ENCODE assay signal across 28 mouse cellular contexts in the genomic region with DNA sequence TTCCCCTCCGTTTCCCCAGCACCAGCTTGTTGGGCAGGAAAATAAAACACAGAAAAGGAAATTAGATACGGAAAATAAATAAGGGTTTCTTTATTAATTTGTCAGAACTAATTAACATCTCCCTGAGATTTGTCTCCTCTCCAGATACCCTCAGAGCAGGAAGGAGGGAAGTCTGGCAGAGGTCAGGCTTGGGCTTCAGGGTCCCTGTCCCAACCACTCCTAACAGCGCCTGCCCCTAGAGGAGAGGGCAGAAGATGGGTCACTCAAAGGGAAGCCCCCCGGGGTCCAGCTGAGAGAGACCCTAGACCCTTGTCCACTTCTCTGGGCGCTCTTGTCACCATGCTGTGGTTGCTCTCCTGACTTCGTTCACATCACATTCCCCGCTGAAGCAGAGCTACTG. TPM values are rescaled to one million over a fixed set of nuclear protein-coding genes. Genes with fewer than 3 reads are reported as not detected.
DNase-seq lines count a peak whose midpoint lies in the region; ATAC-seq and TF ChIP-seq lines count a peak whose summit lies in the region.
"Had no signal": no experiment of that assay in that cellular context is flagged by ENCODE, and none has a peak within 500 bp of the region (broad histone marks: within the 10 kb centered on the region; RNA-seq: fewer than 3 reads in every experiment).

No protein-coding gene starts in this region.

- TF ChIP-seq CTCF in stomach, postnatal 0 days (IDR thresholded peaks at IDR 0.05; ENCODE audit: low read depth): no peak

- H3K4me2 ChIP-seq in forebrain, embryonic 11.5 days (ENCODE audit: low read depth, low read length, severe bottlenecking): no peak overlapping the region
- 0 out of 2 replicates have a peak overlapping the region, but pooled peaks have one; percentile 8 for H3K4me2 ChIP-seq in hindbrain, embryonic 12.5 days (replicated peaks)
- H3K4me2 ChIP-seq in hindbrain, embryonic 16.5 days (ENCODE audit: low read length): no peak overlapping the region
- H3K4me2 ChIP-seq in stomach, embryonic 16.5 days (ENCODE audit: low read depth, low read length): no peak overlapping the region
- H3K4me2 ChIP-seq in stomach, postnatal 0 days (replicated peaks; ENCODE audit: low read depth): no peak overlapping the region
- H3K4me2 ChIP-seq in midbrain, embryonic 15.5 days: no peak overlapping the region
- H3K4me2 ChIP-seq: embryonic facial prominence, embryonic 12.5 days; stomach, embryonic 15.5 days had no signal

- no peak for ATAC-seq in forebrain, embryonic 11.5 days (replicated peaks; ENCODE audit: low FRiP score)
- no peak for ATAC-seq in hindbrain, embryonic 12.5 days (ENCODE audit: low FRiP score)
- no peak for ATAC-seq in hindbrain, embryonic 16.5 days
- ATAC-seq in stomach, embryonic 16.5 days (ENCODE audit: insufficient read depth, low FRiP score): no peak
- no peak for ATAC-seq in stomach, postnatal 0 days (ENCODE audit: low FRiP score, low TSS enrichment)
- ATAC-seq in midbrain, embryonic 15.5 days (replicated peaks): no peak
- ATAC-seq: Patski had no signal

- H3K36me3 ChIP-seq in forebrain, embryonic 10.5 days (replicated peaks): peaks cover 12% of the 10 kb centered on the region
- no peaks in the 10 kb centered on the region for H3K36me3 ChIP-seq in forebrain, embryonic 11.5 days (ENCODE audit: control insufficient read depth, insufficient read depth, low read length)
- H3K36me3 ChIP-seq in hindbrain, embryonic 12.5 days: no peaks in the 10 kb centered on the region
- no peaks in the 10 kb centered on the region for H3K36me3 ChIP-seq in hindbrain, embryonic 16.5 days (ENCODE audit: control insufficient read depth, insufficient read depth, low read length)
- H3K36me3 ChIP-seq in stomach, embryonic 16.5 days (ENCODE audit: control insufficient read depth, insufficient read depth, low read length): no peaks in the 10 kb centered on the region
- H3K36me3 ChIP-seq in stomach, postnatal 0 days (ENCODE audit: control insufficient read depth, insufficient read depth, low read length): no peaks in the 10 kb centered on the region
- H3K36me3 ChIP-seq in midbrain, embryonic 15.5 days (replicated peaks): no peaks in the 10 kb centered on the region
- H3K36me3 ChIP-seq: embryonic facial prominence, embryonic 12.5 days; G1E; stomach, embryonic 15.5 days had no signal

- no peak for TF ChIP-seq EP300 in stomach, postnatal 0 days (optimal IDR thresholded peaks at IDR 0.05)

- peaks cover 82% of the 10 kb centered on the region for H3K4me1 ChIP-seq in forebrain, embryonic 10.5 days
- H3K4me1 ChIP-seq in forebrain, embryonic 11.5 days (replicated peaks; ENCODE audit: control insufficient read depth, insufficient read depth, low read length): peaks cover 18% of the 10 kb centered on the region
- peaks cover 68% of the 10 kb centered on the region for H3K4me1 ChIP-seq in hindbrain, embryonic 12.5 days
- peaks cover 22% of the 10 kb centered on the region for H3K4me1 ChIP-seq in hindbrain, embryonic 16.5 days (ENCODE audit: control insufficient read depth, insufficient read depth, low read depth, low read length)
- H3K4me1 ChIP-seq in stomach, embryonic 16.5 days (ENCODE audit: control insufficient read depth, insufficient read depth, low read length): 0 out of 2 replicates have a peak, but pooled peaks cover 3% of the 10 kb centered on the region
- H3K4me1 ChIP-seq in stomach, postnatal 0 days (replicated peaks; ENCODE audit: control insufficient read depth, insufficient read depth): no peaks in the 10 kb centered on the region
- peaks cover 39% of the 10 kb centered on the region for H3K4me1 ChIP-seq in midbrain, embryonic 15.5 days
- H3K4me1 ChIP-seq: stomach, embryonic 15.5 days had no signal

- no peak overlapping the region for H3K9ac ChIP-seq in forebrain, embryonic 11.5 days (ENCODE audit: low read length)
- no peak overlapping the region for H3K9ac ChIP-seq in hindbrain, embryonic 12.5 days
- H3K9ac ChIP-seq in hindbrain, embryonic 16.5 days (ENCODE audit: low read depth, low read length): no peak overlapping the region
- H3K9ac ChIP-seq in stomach, embryonic 16.5 days (ENCODE audit: low read length): no peak overlapping the region
- no peak overlapping the region for H3K9ac ChIP-seq in stomach, postnatal 0 days (ENCODE audit: low read length)
- H3K9ac ChIP-seq in midbrain, embryonic 15.5 days: no peak overlapping the region
- H3K9ac ChIP-seq: embryonic facial prominence, embryonic 12.5 days; liver, embryonic 14.5 days; stomach, embryonic 15.5 days had no signal

- DNase-seq in forebrain, embryonic 10.5 days (ENCODE audit: extremely low spot score, low spot score): no peak
- DNase-seq in forebrain, embryonic 11.5 days (ENCODE audit: low spot score): no peak
- DNase-seq in stomach, postnatal 0 days (ENCODE audit: low spot score): no peak
- DNase-seq in adrenal gland, adult 2 months: no peak
- DNase-seq: cerebellum, adult 11 months; cerebellum, adult 9-10 months; cerebellum, postnatal 36 days; gastrocnemius, postnatal 14 days; heart, postnatal 14 days; kidney, adult 11 months; kidney, postnatal 14 days; layer of hippocampus, adult 9-11 months; liver; lung, adult 2 months; lung, postnatal 10 days; right cerebral cortex, postnatal 14 days; thymus, adult 2 months; thymus, postnatal 36 days had no signal

- WGBS in forebrain, embryonic 10.5 days: 81% methylated on average over 7 of the region's 7 CpGs
- whole genome bisulfite sequencing in forebrain, embryonic 11.5 days: 79% methylated on average over 7 of the region's 7 CpGs
- WGBS in hindbrain, embryonic 12.5 days: 61% methylated on average over 7 of the region's 7 CpGs
- 55% methylated on average over 7 of the region's 7 CpGs for WGBS in hindbrain, embryonic 16.5 days
- WGBS in stomach, embryonic 16.5 days: 80% methylated on average over 7 of the region's 7 CpGs
- 85% methylated on average over 7 of the region's 7 CpGs for WGBS in stomach, postnatal 0 days
- WGBS in midbrain, embryonic 15.5 days: 74% methylated on average over 7 of the region's 7 CpGs

- no peaks in the 10 kb centered on the region for H3K27me3 ChIP-seq in forebrain, embryonic 10.5 days (ENCODE audit: poor library complexity, severe bottlenecking)
- no peaks in the 10 kb centered on the region for H3K27me3 ChIP-seq in forebrain, embryonic 11.5 days (ENCODE audit: control insufficient read depth, insufficient read depth, low read length)
- H3K27me3 ChIP-seq in hindbrain, embryonic 12.5 days: no peaks in the 10 kb centered on the region
- no peaks in the 10 kb centered on the region for H3K27me3 ChIP-seq in hindbrain, embryonic 16.5 days (replicated peaks; ENCODE audit: control insufficient read depth, insufficient read depth, low read length)
- H3K27me3 ChIP-seq in stomach, embryonic 16.5 days (ENCODE audit: control insufficient read depth, insufficient read depth, low read length): no peaks in the 10 kb centered on the region
- no peaks in the 10 kb centered on the region for H3K27me3 ChIP-seq in stomach, postnatal 0 days (ENCODE audit: control insufficient read depth, insufficient read depth, low read length)
- H3K27me3 ChIP-seq in midbrain, embryonic 15.5 days (replicated peaks): no peaks in the 10 kb centered on the region
- H3K27me3 ChIP-seq: embryonic facial prominence, embryonic 12.5 days; Patski; stomach, embryonic 15.5 days had no signal

- H3K9me3 ChIP-seq in forebrain, embryonic 10.5 days: no peaks in the 10 kb centered on the region
- H3K9me3 ChIP-seq in forebrain, embryonic 11.5 days (ENCODE audit: control insufficient read depth, low read length): no peaks in the 10 kb centered on the region
- no peaks in the 10 kb centered on the region for H3K9me3 ChIP-seq in hindbrain, embryonic 12.5 days (replicated peaks)
- no peaks in the 10 kb centered on the region for H3K9me3 ChIP-seq in hindbrain, embryonic 16.5 days (ENCODE audit: control insufficient read depth, low read length)
- no peaks in the 10 kb centered on the region for H3K9me3 ChIP-seq in stomach, embryonic 16.5 days (replicated peaks; ENCODE audit: control insufficient read depth, low read length)
- H3K9me3 ChIP-seq in stomach, postnatal 0 days (ENCODE audit: control insufficient read depth, low read length): no peaks in the 10 kb centered on the region
- no peaks in the 10 kb centered on the region for H3K9me3 ChIP-seq in midbrain, embryonic 15.5 days
- H3K9me3 ChIP-seq: embryonic facial prominence, embryonic 12.5 days; stomach, embryonic 15.5 days had no signal

- no peak overlapping the region for H3K4me3 ChIP-seq in forebrain, embryonic 10.5 days
- H3K4me3 ChIP-seq in forebrain, embryonic 11.5 days (ENCODE audit: low read depth, low read length): no peak overlapping the region
- H3K4me3 ChIP-seq in hindbrain, embryonic 12.5 days: no peak overlapping the region
- no peak overlapping the region for H3K4me3 ChIP-seq in hindbrain, embryonic 16.5 days (ENCODE audit: low read length)
- no peak overlapping the region for H3K4me3 ChIP-seq in stomach, embryonic 16.5 days (replicated peaks; ENCODE audit: low read length)
- H3K4me3 ChIP-seq in stomach, postnatal 0 days (ENCODE audit: low read depth, low read length): no peak overlapping the region
- H3K4me3 ChIP-seq in midbrain, embryonic 15.5 days: no peak overlapping the region
- H3K4me3 ChIP-seq: embryonic facial prominence, embryonic 12.5 days; stomach, embryonic 15.5 days had no signal

- H3K27ac ChIP-seq in forebrain, embryonic 10.5 days: peak overlapping the region; percentile 67
- H3K27ac ChIP-seq in forebrain, embryonic 11.5 days (ENCODE audit: low read depth, low read length): no peak overlapping the region
- peak overlapping the region; percentile 64; the same call in 1 of the 2 replicates for H3K27ac ChIP-seq in hindbrain, embryonic 12.5 days
- H3K27ac ChIP-seq in hindbrain, embryonic 16.5 days (ENCODE audit: low read depth, low read length): no peak overlapping the region
- H3K27ac ChIP-seq in stomach, embryonic 16.5 days (ENCODE audit: low read length): peak overlapping the region; percentile 35; the same call in 1 of the 2 replicates
- no peak overlapping the region for H3K27ac ChIP-seq in stomach, postnatal 0 days (replicated peaks)
- peak overlapping the region; percentile 16; the same call in 1 of the 2 replicates for H3K27ac ChIP-seq in midbrain, embryonic 15.5 days
- H3K27ac ChIP-seq: embryonic facial prominence, embryonic 12.5 days; liver, embryonic 14.5 days; macrophage had no signal

RNA-seq across cellular contexts. Expression of a gene that starts 25.4 kb away (rescaled TPM):
- polyA plus RNA-seq in forebrain, embryonic 10.5 days (2016; fragmentation: Nextera tagmentation; extraction: Ambion mirVana): 7.4 and 7.6 TPM in 2 replicates
- polyA plus RNA-seq in forebrain, embryonic 11.5 days (2014; fragmentation: Nextera tagmentation; extraction: Ambion mirVana): 12.3 and 12.4 TPM in 2 replicates
- polyA plus RNA-seq in hindbrain, embryonic 12.5 days (2016; fragmentation: Nextera tagmentation; extraction: Ambion mirVana): 12.9 and 13.0 TPM in 2 replicates
- 12.9 and 15.5 TPM in 2 replicates for polyA plus RNA-seq in hindbrain, embryonic 16.5 days (2015; fragmentation: Nextera tagmentation; extraction: Ambion mirVana)
- 8.9 and 9.5 TPM in 2 replicates for polyA plus RNA-seq in stomach, embryonic 16.5 days (2015; fragmentation: Nextera tagmentation; extraction: Ambion mirVana)
- 5.9 and 6.7 TPM in 2 replicates for polyA plus RNA-seq in stomach, postnatal 0 days (2015; fragmentation: Nextera tagmentation; extraction: Ambion mirVana)
- polyA plus RNA-seq in midbrain, embryonic 15.5 days (2015; fragmentation: Nextera tagmentation; extraction: Ambion mirVana): 14.7 and 15.9 TPM in 2 replicates
- 10 to 100 TPM; 24.4 to 50.2 TPM for total RNA-seq in adrenal gland, adult 2 months (2021)
- polyA plus RNA-seq in adrenal gland, adult 2 months (2012; rRNA removed): 27.7 and 29.3 TPM in 2 replicates
- polyA plus RNA-seq: G1E had no signal

Comparison
In these comparisons a context has a peak if more than half of its experiments do, and no peak if none do; other contexts are left out.
1. H3K27ac ChIP-seq: peak in forebrain, embryonic 10.5 days (single experiment), hindbrain, embryonic 12.5 days (single experiment), stomach, embryonic 16.5 days (single experiment) and midbrain, embryonic 15.5 days (single experiment); none in forebrain, embryonic 11.5 days (single experiment), hindbrain, embryonic 16.5 days (single experiment) and stomach, postnatal 0 days (single experiment).